Mouse (Mus musculus): Measurements from ENCODE around the gene Cd300a. TPM values are rescaled to one million over a fixed set of nuclear protein-coding genes. Genes with fewer than 3 reads are reported as not detected.

Gene Cd300a
- total RNA-seq, 2 experiments from 2014 or later = 0.36 to 0.42 TPM

GRCm38 (mm10) chr11:114853174-114853838 is 36.5 kb upstream of the Cd300a start:
- no peak for DNase-seq (ENCODE audit: low spot score in 2 of 2)
- H3K27ac ChIP-seq = no peak overlapping the region
- TF ChIP-seq CTCF (conservative IDR thresholded peaks at IDR 0.05) = no peak
- H3K4me3 ChIP-seq = peak overlapping the region; percentile 71; the same call in 1 of the 2 replicates

- H3K4me3 ChIP-seq = no peak overlapping the region
- H3K27ac ChIP-seq = no peak overlapping the region
- DNase-seq (ENCODE audit: low spot score in 2 of 2) = no peak
- TF ChIP-seq CTCF (conservative IDR thresholded peaks at IDR 0.05) = no peak
Measured at GRCm38 (mm10) chr11:114854581-114854980, 35.3 kb upstream of the Cd300a start.

GRCm38 (mm10) chr11:114856125-114856524 is 33.7 kb upstream of the Cd300a start:
- no peak for DNase-seq (ENCODE audit: low spot score in 2 of 2)
- no peak overlapping the region for H3K4me3 ChIP-seq
- no peak overlapping the region for H3K27ac ChIP-seq
- no peak for TF ChIP-seq CTCF (conservative IDR thresholded peaks at IDR 0.05)

- no peak for DNase-seq (ENCODE audit: low spot score in 2 of 2)
- Histone ChIP-seq H3K27ac (no peak overlapping the region), H3K4me3 (no peak overlapping the region)
- peak; percentile 55 for TF ChIP-seq CTCF (conservative IDR thresholded peaks at IDR 0.05)
Measured at GRCm38 (mm10) chr11:114858641-114859040, 31.2 kb upstream of the Cd300a start.

GRCm38 (mm10) chr11:114861057-114861456 is 28.8 kb upstream of the Cd300a start:
- Histone ChIP-seq H3K4me3 (no peak overlapping the region), H3K27ac (no peak overlapping the region)
- no peak for TF ChIP-seq CTCF (conservative IDR thresholded peaks at IDR 0.05)
- no peak for DNase-seq (ENCODE audit: low spot score in 2 of 2)

- Histone ChIP-seq H3K27ac (no peak overlapping the region), H3K4me3 (no peak overlapping the region)
- TF ChIP-seq CTCF (conservative IDR thresholded peaks at IDR 0.05) = peak; percentile 40
- no peak for DNase-seq (ENCODE audit: low spot score in 2 of 2)
Measured at GRCm38 (mm10) chr11:114862687-114863086, 27.2 kb upstream of the Cd300a start.

GRCm38 (mm10) chr11:114863918-114864420 is 25.9 kb upstream of the Cd300a start:
- Histone ChIP-seq H3K27ac (no peak overlapping the region), H3K4me3 (no peak overlapping the region)
- TF ChIP-seq CTCF (conservative IDR thresholded peaks at IDR 0.05) = no peak
- DNase-seq (ENCODE audit: low spot score in 2 of 2) = no peak

- Histone ChIP-seq H3K4me3 (no peak overlapping the region), H3K27ac (no peak overlapping the region)
- no peak for DNase-seq (ENCODE audit: low spot score in 2 of 2)
- no peak for TF ChIP-seq CTCF (conservative IDR thresholded peaks at IDR 0.05)
Measured at GRCm38 (mm10) chr11:114865999-114866398, 23.8 kb upstream of the Cd300a start.

- Histone ChIP-seq H3K27ac (no peak overlapping the region), H3K4me3 (no peak overlapping the region)
- no peak for TF ChIP-seq CTCF (conservative IDR thresholded peaks at IDR 0.05)
- DNase-seq (ENCODE audit: low spot score in 2 of 2) = no peak
Measured at GRCm38 (mm10) chr11:114866486-114867360, 23.1 kb upstream of the Cd300a start.

- DNase-seq (ENCODE audit: low spot score in 2 of 2) = no peak
- TF ChIP-seq CTCF (conservative IDR thresholded peaks at IDR 0.05) = no peak
- H3K27ac ChIP-seq = no peak overlapping the region
- no peak overlapping the region for H3K4me3 ChIP-seq
Measured at GRCm38 (mm10) chr11:114867361-114868235, 22.2 kb upstream of the Cd300a start.

- Histone ChIP-seq H3K27ac (no peak overlapping the region), H3K4me3 (no peak overlapping the region)
- DNase-seq (ENCODE audit: low spot score in 2 of 2) = no peak
- no peak for TF ChIP-seq CTCF (conservative IDR thresholded peaks at IDR 0.05)
Measured at GRCm38 (mm10) chr11:114868280-114868679, 21.6 kb upstream of the Cd300a start.

- no peak for TF ChIP-seq CTCF (conservative IDR thresholded peaks at IDR 0.05)
- H3K4me3 ChIP-seq = no peak overlapping the region
- no peak overlapping the region for H3K27ac ChIP-seq
- DNase-seq (ENCODE audit: low spot score in 2 of 2) = no peak
Measured at GRCm38 (mm10) chr11:114869787-114870186, 20.1 kb upstream of the Cd300a start.
